9 mouse cellular contexts compared by ENCODE assay signal in genomic region chr8:70718297-70718696, GRCm38 (mm10). TPM values are rescaled to one million over a fixed set of nuclear protein-coding genes. Genes with fewer than 3 reads are reported as not detected.
DNase-seq lines count a peak whose midpoint lies in the region; TF ChIP-seq lines count a peak whose summit lies in the region.
"Had no signal": no experiment of that assay in that cellular context is flagged by ENCODE, and none has a peak within 500 bp of the region (broad histone marks: within the 10 kb centered on the region; RNA-seq: fewer than 3 reads in every experiment).

Gene Gm3336 (plus strand): TSS chr8:70718543.

- peak; percentile 43 for TF ChIP-seq CTCF in E14TG2a.4 (conservative IDR thresholded peaks at IDR 0.05; ENCODE audit: low read length)

- WGBS in large intestine, adult 2 months: 2% methylated on average over 19 of the region's 19 CpGs
- WGBS in macrophage (ENCODE audit: missing documents): 3% methylated on average over 18 of the region's 19 CpGs

- 0 out of 2 replicates have a peak within 1 kb of the TSS, but pooled peaks have one; percentile 51 for H3K27ac ChIP-seq in macrophage
- H3K27ac ChIP-seq: heart, embryonic 13.5 days had no signal

- H3K79me2 ChIP-seq in macrophage (ENCODE audit: inconsistent target): no peaks in the 10 kb centered on the region

- H3K4me3 ChIP-seq in E14TG2a.4 (replicated peaks; ENCODE audit: low read length): peak within 1 kb of the TSS; percentile 65
- H3K4me3 ChIP-seq in macrophage (ENCODE audit: inconsistent target): no peak within 1 kb of the TSS
- H3K4me3 ChIP-seq: heart, embryonic 13.5 days had no signal

- peak; percentile 84 for DNase-seq in A20 (ENCODE audit: low read depth, low spot score)
- peak; percentile 81 for DNase-seq in cerebellum, adult 9-10 months
- DNase-seq in heart, postnatal 4 days: peak; percentile 66
- DNase-seq in large intestine, adult 2 months (ENCODE audit: low read depth, low spot score): no peak
- peak; percentile 46 for DNase-seq in right cerebral cortex, postnatal 4 days
- DNase-seq in Muller cell, postnatal 12 days (ENCODE audit: inconsistent ontology term): no peak

- peaks cover 35% of the 10 kb centered on the region for H3K4me1 ChIP-seq in E14TG2a.4 (replicated peaks; ENCODE audit: low read depth, low read length)
- H3K4me1 ChIP-seq: heart, embryonic 13.5 days had no signal

- H3K9me3 ChIP-seq in E14TG2a.4 (ENCODE audit: low read length): no peaks in the 10 kb centered on the region
- H3K9me3 ChIP-seq: heart, embryonic 13.5 days had no signal

- H3K36me3 ChIP-seq in E14TG2a.4 (ENCODE audit: insufficient read depth, low read length) (no peaks in the 10 kb centered on the region), macrophage (ENCODE audit: inconsistent target) (no peaks in the 10 kb centered on the region)
- H3K36me3 ChIP-seq: heart, embryonic 13.5 days had no signal

- peaks cover 39% of the 10 kb centered on the region for H3K27me3 ChIP-seq in E14TG2a.4 (ENCODE audit: insufficient read depth, low read length)

RNA-seq across cellular contexts. Expression of gene Gm3336, which starts in this region (rescaled TPM):
- not detected for total RNA-seq in heart, postnatal 4 days (2021)
- 59.5 and 63.8 TPM in 2 replicates for polyA plus RNA-seq in large intestine, adult 2 months (2012; rRNA removed)
- total RNA-seq in macrophage (2018; cell fraction: chromatin; rRNA removed): not detected
- total RNA-seq in macrophage (2018; cell fraction: cytosol; rRNA removed): not detected
- 1 to 10 TPM in 1 of 26 experiments, not detected in 25; 1.7 TPM for total RNA-seq in macrophage (2018; cell fraction: nucleus; rRNA removed)
- polyA plus RNA-seq in macrophage (2018): not detected in 3 replicates
- polyA plus RNA-seq: heart, embryonic 13.5 days had no signal

Comparison
In these comparisons a context has a peak if more than half of its experiments do, and no peak if none do; other contexts are left out.
1. RNA of gene Gm3336 (polyA plus RNA-seq): 59.5 to 63.8 TPM in large intestine, adult 2 months; not detected in macrophage; every median in the first group is over 10 times any median in the second.
2. Peak in DNase-seq in heart, postnatal 4 days; RNA of the gene not detected or under 1 TPM.
3. DNase-seq: peak in A20 (single experiment), cerebellum, adult 9-10 months (single experiment) and right cerebral cortex, postnatal 4 days (single experiment); none in large intestine, adult 2 months (single experiment) and Muller cell, postnatal 12 days (single experiment).